Comparison of ENCODE assay signal across 8 mouse cellular contexts in genomic region chr11:20331690-20332537, GRCm38 (mm10). TPM values are rescaled to one million over a fixed set of nuclear protein-coding genes. Genes with fewer than 3 reads are reported as not detected.
DNase-seq lines count a peak whose midpoint lies in the region; ATAC-seq lines count a peak whose summit lies in the region.

No protein-coding gene starts in this region.

- H3K36me3 ChIP-seq in forebrain, embryonic 16.5 days (ENCODE audit: control insufficient read depth, insufficient read depth) = no peaks in the 10 kb centered on the region
- H3K36me3 ChIP-seq in hindbrain, embryonic 13.5 days = no peaks in the 10 kb centered on the region

- H3K4me3 ChIP-seq in forebrain, embryonic 16.5 days (replicated peaks; ENCODE audit: low read length) = peak overlapping the region; percentile 85
- H3K4me3 ChIP-seq in hindbrain, embryonic 13.5 days = peak overlapping the region; percentile 74

- WGBS in forebrain, embryonic 16.5 days = under 1% methylated on average over 61 of the region's 61 CpGs
- WGBS in hindbrain, embryonic 13.5 days = 1% methylated on average over 61 of the region's 61 CpGs

- peak overlapping the region; percentile 100 for H3K27ac ChIP-seq in forebrain, embryonic 16.5 days (ENCODE audit: low read length)
- H3K27ac ChIP-seq in hindbrain, embryonic 13.5 days = peak overlapping the region; percentile 98

- peaks cover 35% of the 10 kb centered on the region for H3K4me1 ChIP-seq in forebrain, embryonic 16.5 days (replicated peaks; ENCODE audit: control insufficient read depth, insufficient read depth, low read length)
- peaks cover 27% of the 10 kb centered on the region for H3K4me1 ChIP-seq in hindbrain, embryonic 13.5 days (replicated peaks)

- peak; percentile 19; the same call in 1 of the 2 replicates for ATAC-seq in forebrain, embryonic 16.5 days
- peak; percentile 46 for ATAC-seq in hindbrain, embryonic 13.5 days (ENCODE audit: low FRiP score)

- H3K9me3 ChIP-seq in forebrain, embryonic 16.5 days (ENCODE audit: control insufficient read depth, low read length) = no peaks in the 10 kb centered on the region
- no peaks in the 10 kb centered on the region for H3K9me3 ChIP-seq in hindbrain, embryonic 13.5 days

- H3K4me2 ChIP-seq in forebrain, embryonic 16.5 days (ENCODE audit: low read length) = peak overlapping the region; percentile 65
- H3K4me2 ChIP-seq in hindbrain, embryonic 13.5 days = peak overlapping the region; percentile 89

- no peaks in the 10 kb centered on the region for H3K27me3 ChIP-seq in forebrain, embryonic 16.5 days (replicated peaks; ENCODE audit: control insufficient read depth, insufficient read depth, low read length)
- H3K27me3 ChIP-seq in hindbrain, embryonic 13.5 days = no peaks in the 10 kb centered on the region

- DNase-seq in embryo, embryonic 10 days (ENCODE audit: low spot score) = peak; percentile 45
- DNase-seq in embryo, embryonic 9.5 days (ENCODE audit: extremely low spot score) = no peak
- peak; percentile 44 for DNase-seq in c-Kit-negative CD71-positive TER-119-positive erythroid progenitor cells, embryonic 14.5 days (ENCODE audit: low read depth, low spot score)
- DNase-seq in left cerebral cortex, adult 11 months (ENCODE audit: low spot score) = peak; percentile 26
- DNase-seq in lung, postnatal 36 days = peak; percentile 18
- peak; percentile 67 to 70 for DNase-seq in right cerebral cortex, postnatal 10 days (ENCODE audit: low spot score in 2 of 2)

- peak overlapping the region; percentile 89 for H3K9ac ChIP-seq in forebrain, embryonic 16.5 days (replicated peaks; ENCODE audit: low read depth, low read length)
- peak overlapping the region; percentile 89 for H3K9ac ChIP-seq in hindbrain, embryonic 13.5 days

RNA-seq across cellular contexts. Expression of gene Slc1a4, which starts 0.6 kb away (rescaled TPM):
- 56.4 and 60.0 TPM in 2 replicates for polyA plus RNA-seq in forebrain, embryonic 16.5 days (2015; fragmentation: Nextera tagmentation; extraction: Ambion mirVana)
- polyA plus RNA-seq in hindbrain, embryonic 13.5 days (2015; fragmentation: Nextera tagmentation; extraction: Ambion mirVana) = 39.5 and 40.8 TPM in 2 replicates
